Mouse (Mus musculus) kidney, adult 9 months (tissue): ENCODE measurements around the gene Dgcr6.
"Not testable (repeated sequence)": the region's sequence is repeated elsewhere in the genome, so short reads cannot be mapped to it uniquely, and the experiment has no call there.

ENCODE experiments used
- DNase-seq: peaks from one replicate; pipeline ENCODE4 v3.0.0; 2022

Gene Dgcr6

GRCm38 (mm10) chr16:18052731-18053202 lies at the start of gene Dgcr6:
TSS of gene Dgcr6 (plus strand) at chr16:18052860.
- peak; percentile 86 for DNase-seq

- no peak for DNase-seq
These were observed 48.1 kb upstream of the Dgcr6 start for GRCm38 (mm10) chr16:18004589-18004988.

- no peak for DNase-seq
These were observed 45.6 kb upstream of the Dgcr6 start for GRCm38 (mm10) chr16:18007083-18007482.

- no peak for DNase-seq
These were observed 41.6 kb upstream of the Dgcr6 start for GRCm38 (mm10) chr16:18011101-18011500.

GRCm38 (mm10) chr16:18016482-18016881 lies 36.2 kb upstream of the Dgcr6 start:
- DNase-seq: not testable (repeated sequence)

GRCm38 (mm10) chr16:18022780-18023557 lies 29.7 kb upstream of the Dgcr6 start:
- no peak for DNase-seq

GRCm38 (mm10) chr16:18027371-18027770 lies 25.3 kb upstream of the Dgcr6 start:
- DNase-seq: no peak

GRCm38 (mm10) chr16:18031752-18032151 lies 20.9 kb upstream of the Dgcr6 start:
- DNase-seq: peak; percentile 80

GRCm38 (mm10) chr16:18033289-18033688 lies 19.4 kb upstream of the Dgcr6 start:
- DNase-seq: no peak

GRCm38 (mm10) chr16:18034286-18034685 lies 18.4 kb upstream of the Dgcr6 start:
- no peak for DNase-seq

GRCm38 (mm10) chr16:18036425-18036955 lies 16.2 kb upstream of the Dgcr6 start:
- peak; percentile 80 for DNase-seq

- no peak for DNase-seq
These were observed 15.6 kb upstream of the Dgcr6 start for GRCm38 (mm10) chr16:18037025-18037424.

GRCm38 (mm10) chr16:18044991-18045390 lies 7.7 kb upstream of the Dgcr6 start:
- DNase-seq: peak; percentile 86

- peak; percentile 73 for DNase-seq
These were observed 5.0 kb upstream of the Dgcr6 start for GRCm38 (mm10) chr16:18047660-18048059.

GRCm38 (mm10) chr16:18048071-18048470 lies 4.6 kb upstream of the Dgcr6 start:
- no peak for DNase-seq

- no peak for DNase-seq
These were observed 338 bp upstream of the Dgcr6 start for GRCm38 (mm10) chr16:18052322-18052721.

- no peak for DNase-seq
These were observed 3.6 kb downstream of the Dgcr6 start for GRCm38 (mm10) chr16:18056215-18056614.

- DNase-seq: no peak
These were observed 5.7 kb downstream of the Dgcr6 start for GRCm38 (mm10) chr16:18058331-18058731.

- no peak for DNase-seq
These were observed 6.6 kb downstream of the Dgcr6 start for GRCm38 (mm10) chr16:18059243-18059642.

- DNase-seq: no peak
These were observed 8.5 kb downstream of the Dgcr6 start for GRCm38 (mm10) chr16:18061201-18061600.

- DNase-seq: peak; percentile 93
These were observed 13.7 kb downstream of the Dgcr6 start for GRCm38 (mm10) chr16:18066060-18067009.

- peak; percentile 15 for DNase-seq
These were observed 16.2 kb downstream of the Dgcr6 start for GRCm38 (mm10) chr16:18068653-18069376.

- DNase-seq: peak; percentile 21
These were observed 18.1 kb downstream of the Dgcr6 start for GRCm38 (mm10) chr16:18070798-18071197.
